Mouse (Mus musculus) heart, embryonic 15.5 days (tissue): ENCODE measurements at regions not wholly inside any gene's neighbourhood (a gene's known extent, or its start where the extent isn't known, plus 50 kb on each side); places are given as distances from the start of the nearest gene placed in this dataset.

Source experiments
- ATAC-seq: fragments of 200-750 bp; cut with Nextera tagmentation; replicated peaks from 2 replicates; pipeline ENCODE4 v1.8.0; 2017; ENCODE audit warnings: low read depth, moderate TSS enrichment; ENCODE audit not compliant: insufficient number of reproducible peaks, insufficient read depth, low FRiP score
- H3K27ac ChIP-seq: fragments of 300-500 bp; sonication (generic); 2 replicates; pipeline ENCODE4 v1.5.1; 2015; ENCODE audit warnings: mild to moderate bottlenecking, inconsistent platforms
- H3K27me3 ChIP-seq: fragments of 300-500 bp; sonication (generic); 2 replicates; pipeline ENCODE4 v1.6.1; 2015; ENCODE audit warnings: inconsistent platforms
- H3K36me3 ChIP-seq: fragments of 300-500 bp; sonication (generic); 2 replicates; pipeline ENCODE4 v1.6.1; 2015; ENCODE audit warnings: mild to moderate bottlenecking, inconsistent platforms
- H3K4me1 ChIP-seq: fragments of 300-500 bp; sonication (generic); replicated peaks from 2 replicates; pipeline ENCODE4 v1.6.1; 2015; ENCODE audit warnings: inconsistent platforms
- H3K4me2 ChIP-seq: fragments of 300-500 bp; sonication (generic); 2 replicates; pipeline ENCODE4 v1.6.1; 2015; ENCODE audit warnings: inconsistent platforms, mild to moderate bottlenecking, moderate library complexity
- H3K4me3 ChIP-seq: fragments of 300-500 bp; sonication (generic); 2 replicates; pipeline ENCODE4 v1.5.1; 2015; ENCODE audit warnings: mild to moderate bottlenecking, inconsistent platforms
- H3K9ac ChIP-seq: fragments of 300-500 bp; sonication (generic); 2 replicates; pipeline ENCODE4 v1.6.1; 2015; ENCODE audit warnings: mild to moderate bottlenecking, inconsistent platforms
- H3K9me3 ChIP-seq: fragments of 300-500 bp; sonication (generic); replicated peaks from 2 replicates; pipeline ENCODE4 v1.6.1; 2016; ENCODE audit warnings: inconsistent platforms
- WGBS: fragments of 180-500 bp; shearing (Covaris S2); methylation state at CpG from one replicate; pipeline ENCODE4 v1.1.7; 2015; ENCODE audit warnings: mixed read lengths; 5-methylcytosine and 5-hydroxymethylcytosine counted together

GRCm38 (mm10) chr5:46186908-46187307, 329.5 kb upstream of the Lcorl start:
- H3K4me1 ChIP-seq: no peaks in the 10 kb centered on the region
- WGBS: 75% methylated on average over 2 of the region's 2 CpGs
- no peaks in the 10 kb centered on the region for H3K27me3 ChIP-seq
- H3K36me3 ChIP-seq: no peaks in the 10 kb centered on the region
- no peak for ATAC-seq
- H3K4me3 ChIP-seq: no peak overlapping the region
- H3K9me3 ChIP-seq: no peaks in the 10 kb centered on the region
- H3K4me2 ChIP-seq: no peak overlapping the region
- no peak overlapping the region for H3K9ac ChIP-seq
- H3K27ac ChIP-seq: no peak overlapping the region

DNA sequence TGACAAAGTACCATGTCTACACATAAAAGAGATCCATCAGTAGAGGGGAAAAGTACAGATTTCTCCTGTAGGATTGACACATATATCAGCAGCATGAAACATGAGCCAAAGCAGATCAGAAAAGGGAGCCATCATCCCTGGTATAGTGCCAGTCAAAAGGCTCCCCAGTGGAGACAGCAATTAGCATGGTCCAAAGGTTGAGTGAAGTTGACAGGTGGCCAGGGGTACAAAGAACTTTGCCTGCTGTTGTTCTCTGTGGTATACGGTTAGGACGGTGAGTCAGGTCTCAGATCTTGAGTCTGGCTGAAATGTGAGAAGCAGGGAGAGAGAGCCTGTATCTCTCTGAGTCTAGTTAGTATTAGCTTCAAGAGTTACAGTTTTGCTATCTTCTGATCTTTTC, 324.7 kb upstream of the Lcorl start:
- WGBS: 63% methylated on average over 2 of the region's 2 CpGs
- Histone ChIP-seq H3K4me3 (no peak overlapping the region), H3K9ac (no peak overlapping the region), H3K36me3 (no peaks in the 10 kb centered on the region), H3K27me3 (no peaks in the 10 kb centered on the region), H3K4me1 (no peaks in the 10 kb centered on the region), H3K9me3 (no peaks in the 10 kb centered on the region), H3K27ac (no peak overlapping the region), H3K4me2 (no peak overlapping the region)
- no peak for ATAC-seq

- H3K9me3 ChIP-seq: no peaks in the 10 kb centered on the region
- H3K27ac ChIP-seq: no peak overlapping the region
- H3K27me3 ChIP-seq: no peaks in the 10 kb centered on the region
- no peaks in the 10 kb centered on the region for H3K4me1 ChIP-seq
- 49% methylated on average over 3 of the region's 3 CpGs for WGBS
- no peak overlapping the region for H3K4me3 ChIP-seq
- no peak for ATAC-seq
- no peak overlapping the region for H3K4me2 ChIP-seq
- H3K36me3 ChIP-seq: no peaks in the 10 kb centered on the region
- H3K9ac ChIP-seq: no peak overlapping the region
Observed at GRCm38 (mm10) chr5:46172315-46172714, 314.9 kb upstream of the Lcorl start.

GRCm38 (mm10) chr5:46160774-46161173, 303.4 kb upstream of the Lcorl start:
- ATAC-seq: no peak
- H3K4me2 ChIP-seq: no peak overlapping the region
- H3K9me3 ChIP-seq: no peaks in the 10 kb centered on the region
- no peaks in the 10 kb centered on the region for H3K4me1 ChIP-seq
- H3K27ac ChIP-seq: no peak overlapping the region
- no peaks in the 10 kb centered on the region for H3K27me3 ChIP-seq
- no peaks in the 10 kb centered on the region for H3K36me3 ChIP-seq
- H3K4me3 ChIP-seq: no peak overlapping the region
- no peak overlapping the region for H3K9ac ChIP-seq
- 85% methylated on average over 4 of the region's 4 CpGs for WGBS

GRCm38 (mm10) chr5:46151973-46152372, 294.6 kb upstream of the Lcorl start:
- Histone ChIP-seq H3K27me3 (no peaks in the 10 kb centered on the region), H3K4me2 (no peak overlapping the region), H3K27ac (no peak overlapping the region), H3K9me3 (no peaks in the 10 kb centered on the region), H3K9ac (no peak overlapping the region), H3K4me3 (no peak overlapping the region), H3K4me1 (no peaks in the 10 kb centered on the region), H3K36me3 (no peaks in the 10 kb centered on the region)
- WGBS: 36% methylated on average over 3 of the region's 3 CpGs
- no peak for ATAC-seq

GRCm38 (mm10) chr5:46150825-46151224, 293.4 kb upstream of the Lcorl start:
- 63% methylated on average over 6 of the region's 6 CpGs for WGBS
- Histone ChIP-seq H3K4me1 (no peaks in the 10 kb centered on the region), H3K27ac (no peak overlapping the region), H3K4me2 (no peak overlapping the region), H3K9me3 (no peaks in the 10 kb centered on the region), H3K36me3 (no peaks in the 10 kb centered on the region), H3K27me3 (no peaks in the 10 kb centered on the region), H3K9ac (no peak overlapping the region), H3K4me3 (no peak overlapping the region)
- no peak for ATAC-seq

GRCm38 (mm10) chr5:46149851-46150615, 292.6 kb upstream of the Lcorl start:
- 64% methylated on average over 6 of the region's 6 CpGs for WGBS
- no peak overlapping the region for H3K4me3 ChIP-seq
- H3K27ac ChIP-seq: no peak overlapping the region
- no peaks in the 10 kb centered on the region for H3K36me3 ChIP-seq
- H3K4me1 ChIP-seq: no peaks in the 10 kb centered on the region
- H3K4me2 ChIP-seq: no peak overlapping the region
- H3K9ac ChIP-seq: no peak overlapping the region
- no peak for ATAC-seq
- H3K27me3 ChIP-seq: no peaks in the 10 kb centered on the region
- H3K9me3 ChIP-seq: no peaks in the 10 kb centered on the region

DNA sequence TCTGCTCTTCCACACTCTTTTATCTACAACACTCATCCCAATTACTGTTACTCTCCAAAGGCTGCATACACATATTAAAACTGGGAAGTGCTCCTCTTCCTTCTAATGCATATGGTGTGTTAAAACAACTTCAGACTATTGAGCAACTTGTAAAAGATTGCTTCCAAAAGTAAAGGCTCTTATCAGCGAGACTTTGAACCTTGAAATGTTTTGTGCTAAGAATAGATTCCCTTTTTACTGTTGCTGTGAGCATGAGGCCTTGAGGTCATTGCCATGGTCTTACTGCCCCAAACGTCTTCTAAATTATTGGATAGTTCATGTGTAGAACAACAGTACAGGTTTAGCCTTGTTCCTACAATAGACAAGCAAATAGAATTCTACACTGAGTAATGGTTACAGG, 281.6 kb upstream of the Lcorl start:
- H3K4me1 ChIP-seq: 0 out of 2 replicates have a peak, but pooled peaks cover 2% of the 10 kb centered on the region
- no peaks in the 10 kb centered on the region for H3K36me3 ChIP-seq
- H3K4me2 ChIP-seq: no peak overlapping the region
- H3K9me3 ChIP-seq: no peaks in the 10 kb centered on the region
- no peak for ATAC-seq
- 24% methylated on average over 2 of the region's 2 CpGs for WGBS
- H3K27me3 ChIP-seq: no peaks in the 10 kb centered on the region
- no peak overlapping the region for H3K9ac ChIP-seq
- H3K4me3 ChIP-seq: no peak overlapping the region
- no peak overlapping the region for H3K27ac ChIP-seq

DNA sequence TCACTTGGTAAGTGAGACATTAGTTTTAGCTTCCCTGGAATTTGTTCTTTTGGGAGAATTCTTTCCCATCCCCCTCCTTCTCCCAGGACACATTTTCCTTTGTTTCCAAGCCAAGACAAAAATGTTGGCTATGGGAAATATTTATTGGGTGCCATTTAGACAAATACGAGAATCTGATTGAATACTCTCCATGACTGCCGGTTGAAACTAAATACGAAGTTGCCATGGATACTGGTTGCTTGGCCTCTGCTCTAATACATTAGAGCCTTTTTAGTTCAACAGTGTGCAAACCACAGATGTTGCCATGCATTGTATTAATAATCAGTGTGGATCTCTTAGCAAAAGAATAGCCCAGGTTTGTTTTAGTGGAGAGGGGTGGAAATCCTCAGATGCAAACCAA, 280.3 kb upstream of the Lcorl start:
- Histone ChIP-seq H3K4me1 (0 out of 2 replicates have a peak, but pooled peaks cover 2% of the 10 kb centered on the region), H3K9me3 (no peaks in the 10 kb centered on the region), H3K27ac (no peak overlapping the region), H3K36me3 (no peaks in the 10 kb centered on the region), H3K4me3 (no peak overlapping the region), H3K4me2 (no peak overlapping the region), H3K27me3 (no peaks in the 10 kb centered on the region), H3K9ac (no peak overlapping the region)
- WGBS: 80% methylated on average over 3 of the region's 3 CpGs
- ATAC-seq: no peak

DNA sequence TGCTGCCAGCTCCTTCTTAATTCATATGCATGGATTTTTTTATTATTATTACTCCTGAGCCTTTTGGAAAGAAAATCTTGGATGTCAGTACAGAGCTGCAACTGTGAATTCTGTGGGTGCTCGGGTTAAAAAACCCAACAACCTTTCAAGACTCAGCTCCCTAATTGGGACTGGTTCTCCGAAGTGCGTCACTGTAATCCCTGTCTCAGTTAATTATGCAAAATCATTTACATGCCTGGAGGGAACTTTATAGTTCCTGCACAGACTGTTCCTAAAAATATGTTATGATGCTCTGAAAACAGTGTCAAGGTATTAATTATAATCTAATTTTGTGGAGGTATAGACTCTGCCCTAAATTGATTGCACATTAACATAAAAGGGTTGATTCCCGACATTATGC, 250.6 kb upstream of the Lcorl start:
- H3K9me3 ChIP-seq: no peaks in the 10 kb centered on the region
- H3K4me1 ChIP-seq: no peaks in the 10 kb centered on the region
- no peak overlapping the region for H3K4me2 ChIP-seq
- H3K9ac ChIP-seq: no peak overlapping the region
- 79% methylated on average over 4 of the region's 4 CpGs for WGBS
- no peaks in the 10 kb centered on the region for H3K36me3 ChIP-seq
- no peaks in the 10 kb centered on the region for H3K27me3 ChIP-seq
- H3K27ac ChIP-seq: no peak overlapping the region
- no peak overlapping the region for H3K4me3 ChIP-seq
- no peak for ATAC-seq

DNA sequence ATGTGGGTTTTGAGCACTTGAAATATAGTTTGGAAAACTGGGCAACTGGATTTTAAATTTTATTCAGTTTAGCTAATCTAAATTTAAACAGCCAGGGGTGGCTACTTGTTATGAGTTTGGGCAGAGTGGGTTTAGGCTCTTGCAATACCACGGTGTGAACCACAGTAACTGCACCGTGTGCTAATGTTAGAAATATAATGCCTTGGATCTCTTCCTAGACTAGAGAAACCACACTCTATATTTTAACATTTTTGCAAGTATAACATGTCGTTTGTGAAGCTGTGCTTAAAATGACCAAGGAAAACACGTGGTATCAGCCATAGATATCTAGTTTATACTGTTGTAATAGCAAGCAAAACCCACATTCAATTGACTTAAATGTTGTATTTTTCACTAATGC, 245.9 kb upstream of the Lcorl start:
- no peak for ATAC-seq

GRCm38 (mm10) chr5:46092549-46092948, 235.1 kb upstream of the Lcorl start:
- no peak overlapping the region for H3K27ac ChIP-seq
- no peaks in the 10 kb centered on the region for H3K27me3 ChIP-seq
- no peaks in the 10 kb centered on the region for H3K4me1 ChIP-seq
- H3K4me3 ChIP-seq: no peak overlapping the region
- ATAC-seq: no peak
- H3K4me2 ChIP-seq: no peak overlapping the region
- WGBS: 68% methylated on average over 5 of the region's 5 CpGs
- no peak overlapping the region for H3K9ac ChIP-seq
- no peaks in the 10 kb centered on the region for H3K36me3 ChIP-seq
- H3K9me3 ChIP-seq: no peaks in the 10 kb centered on the region

More for the DNA sequence above, 245.9 kb upstream of the Lcorl start:
- Histone ChIP-seq H3K9ac (no peak overlapping the region), H3K9me3 (no peaks in the 10 kb centered on the region), H3K36me3 (no peaks in the 10 kb centered on the region), H3K4me1 (no peaks in the 10 kb centered on the region), H3K27ac (no peak overlapping the region), H3K4me3 (no peak overlapping the region), H3K4me2 (no peak overlapping the region), H3K27me3 (no peaks in the 10 kb centered on the region)
- 69% methylated on average over 4 of the region's 4 CpGs for WGBS
